Mouse (Mus musculus) heart, embryonic 11.5 days (tissue): ENCODE results near the gene Smtnl2. TPM values are rescaled to one million over a fixed set of nuclear protein-coding genes. Genes with fewer than 3 reads are reported as not detected.

Experiments used
- ATAC-seq: fragments of 200-750 bp; cut with Nextera tagmentation; replicated peaks from 2 replicates; pipeline ENCODE4 v1.8.0; 2017; ENCODE audit warnings: moderate library complexity; ENCODE audit not compliant: insufficient number of reproducible peaks, low FRiP score, low TSS enrichment
- H3K27ac ChIP-seq: fragments of 300-500 bp; sonication (generic); 2 replicates; pipeline ENCODE4 v1.5.1; 2014; ENCODE audit warnings: mild to moderate bottlenecking, low read depth, low read length
- H3K27me3 ChIP-seq: fragments of 300-500 bp; sonication (generic); 2 replicates; pipeline ENCODE4 v1.6.1; 2014; ENCODE audit warnings: mild to moderate bottlenecking, low read length, mixed read lengths; ENCODE audit not compliant: control insufficient read depth, insufficient read depth
- H3K36me3 ChIP-seq: fragments of 300-500 bp; sonication (generic); 2 replicates; pipeline ENCODE4 v1.6.1; 2014; ENCODE audit warnings: mild to moderate bottlenecking, low read length, moderate library complexity, mixed read lengths; ENCODE audit not compliant: control insufficient read depth, insufficient read depth
- H3K4me1 ChIP-seq: fragments of 300-500 bp; sonication (generic); 2 replicates; pipeline ENCODE4 v1.6.1; 2014; ENCODE audit warnings: low read length; ENCODE audit not compliant: control insufficient read depth, insufficient read depth
- H3K4me2 ChIP-seq: fragments of 300-500 bp; sonication (generic); 2 replicates; pipeline ENCODE4 v1.6.1; 2014; ENCODE audit warnings: mild to moderate bottlenecking, moderate library complexity
- H3K4me3 ChIP-seq: fragments of 300-500 bp; sonication (generic); 2 replicates; pipeline ENCODE4 v1.5.1; 2014; ENCODE audit warnings: low read depth, low read length
- H3K9ac ChIP-seq: fragments of 300-500 bp; sonication (generic); 2 replicates; pipeline ENCODE4 v1.6.1; 2014; ENCODE audit warnings: mild to moderate bottlenecking, low read depth, low read length, moderate library complexity
- H3K9me3 ChIP-seq: fragments of 300-500 bp; sonication (generic); replicated peaks from 2 replicates; pipeline ENCODE4 v1.6.1; 2016; ENCODE audit warnings: low read length; ENCODE audit not compliant: control insufficient read depth
- WGBS: fragments of 180-500 bp; shearing (Covaris S2); extraction: QIAGEN DNeasy Blood & Tissue Kit; methylation state at CpG from one replicate; pipeline ENCODE4 v1.1.7; 2014; ENCODE audit not compliant: insufficient replicate concordance; 5-methylcytosine and 5-hydroxymethylcytosine counted together
- polyA plus RNA-seq: library from polyadenylated mRNA; unstranded; fragments of >200 nt; fragmentation: Nextera tagmentation; extraction: Ambion mirVana; gene quantifications from 2 replicates; pipeline ENCODE4 v1.2.1, GENCODE M21; 2014

Smtnl2 gene
- polyA plus RNA-seq, 1 experiment from 2014 or later = 107 TPM

DNA sequence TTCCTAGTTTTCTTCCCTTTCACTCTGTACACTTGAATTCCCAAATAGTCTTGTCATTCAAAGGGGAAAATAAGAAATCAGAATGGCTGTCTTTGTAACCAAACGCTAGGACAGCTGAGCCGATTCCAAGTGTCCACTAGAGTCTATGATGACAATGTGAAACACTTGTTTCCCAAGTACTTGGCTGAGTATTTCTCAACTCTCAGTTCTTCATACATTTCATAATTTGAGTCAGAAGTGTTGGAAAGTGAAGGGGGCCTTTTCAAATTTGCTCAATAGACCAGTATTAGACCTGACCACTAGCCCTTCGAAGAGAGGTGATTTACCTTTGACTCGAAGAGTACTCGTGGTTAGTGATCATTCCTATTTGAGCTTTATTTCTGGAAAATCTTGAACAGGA, 47.0 kb downstream of the Smtnl2 start:
- no peaks in the 10 kb centered on the region; the same call in none of the 2 replicates for H3K4me1 ChIP-seq
- 90% methylated on average over 5 of the region's 5 CpGs for WGBS
- H3K9ac ChIP-seq = no peak overlapping the region
- no peak overlapping the region for H3K27ac ChIP-seq
- no peak overlapping the region for H3K4me2 ChIP-seq
- no peaks in the 10 kb centered on the region for H3K36me3 ChIP-seq
- no peak overlapping the region for H3K4me3 ChIP-seq
- no peaks in the 10 kb centered on the region for H3K9me3 ChIP-seq
- no peak for ATAC-seq
- no peaks in the 10 kb centered on the region for H3K27me3 ChIP-seq

DNA sequence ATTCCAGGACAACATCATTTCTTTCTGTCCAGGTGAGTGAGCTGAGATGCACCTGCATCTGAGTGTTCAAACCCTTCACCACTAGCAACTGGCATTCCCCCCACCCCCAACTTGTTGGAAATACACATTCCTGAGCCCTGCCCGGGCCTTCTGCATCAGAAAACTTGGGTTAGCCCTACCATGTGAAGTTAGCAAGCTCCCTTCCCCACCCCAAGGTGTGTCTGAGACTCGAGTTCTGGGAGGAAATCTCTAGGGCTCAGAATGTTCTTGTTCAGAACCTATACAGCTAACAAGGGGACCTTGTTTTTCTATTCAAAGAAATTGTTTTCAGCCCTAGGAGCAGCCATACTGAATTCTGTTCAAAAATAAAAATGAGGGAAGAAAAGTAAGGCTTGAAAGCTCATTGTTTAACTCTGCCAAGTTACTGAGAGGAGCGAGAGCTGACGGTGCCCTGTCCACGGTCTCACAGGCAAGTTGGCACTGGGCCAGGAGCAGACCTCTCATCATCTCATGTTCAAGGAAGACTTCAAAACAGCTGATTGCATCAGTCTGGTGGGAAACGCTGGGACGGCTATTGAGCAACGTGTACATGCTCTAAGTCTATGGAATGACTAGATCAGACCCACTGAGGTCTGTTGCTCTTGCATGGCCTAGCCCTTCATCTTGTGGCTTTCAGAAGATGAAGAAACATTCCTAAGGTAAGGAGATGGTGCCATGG, 47.8 kb downstream of the Smtnl2 start:
- no peak for ATAC-seq
- Histone ChIP-seq H3K4me3 (no peak overlapping the region), H3K9me3 (no peaks in the 10 kb centered on the region), H3K36me3 (no peaks in the 10 kb centered on the region), H3K4me1 (no peaks in the 10 kb centered on the region; the same call in 1 of the 2 replicates), H3K9ac (no peak overlapping the region), H3K4me2 (no peak overlapping the region), H3K27me3 (no peaks in the 10 kb centered on the region), H3K27ac (no peak overlapping the region)
- WGBS = 53% methylated on average over 8 of the region's 8 CpGs

GRCm38 (mm10) chr11:72362347-72362741, 49.2 kb downstream of the Smtnl2 start, which contains the start of gene Tekt1:
Gene Tekt1, minus strand, starts transcription at chr11:72362442.
- peak within 1 kb of the TSS; percentile 73 for H3K9ac ChIP-seq
- peak within 1 kb of the TSS; percentile 90 for H3K4me2 ChIP-seq
- no peaks in the 10 kb centered on the region for H3K36me3 ChIP-seq
- H3K9me3 ChIP-seq = no peaks in the 10 kb centered on the region
- no peaks in the 10 kb centered on the region for H3K27me3 ChIP-seq
- no peak for ATAC-seq
- H3K27ac ChIP-seq = no peak within 1 kb of the TSS
- WGBS = 36% methylated on average over 10 of the region's 10 CpGs
- H3K4me1 ChIP-seq = no peaks in the 10 kb centered on the region; the same call in 1 of the 2 replicates
- peak within 1 kb of the TSS; percentile 50 for H3K4me3 ChIP-seq

DNA sequence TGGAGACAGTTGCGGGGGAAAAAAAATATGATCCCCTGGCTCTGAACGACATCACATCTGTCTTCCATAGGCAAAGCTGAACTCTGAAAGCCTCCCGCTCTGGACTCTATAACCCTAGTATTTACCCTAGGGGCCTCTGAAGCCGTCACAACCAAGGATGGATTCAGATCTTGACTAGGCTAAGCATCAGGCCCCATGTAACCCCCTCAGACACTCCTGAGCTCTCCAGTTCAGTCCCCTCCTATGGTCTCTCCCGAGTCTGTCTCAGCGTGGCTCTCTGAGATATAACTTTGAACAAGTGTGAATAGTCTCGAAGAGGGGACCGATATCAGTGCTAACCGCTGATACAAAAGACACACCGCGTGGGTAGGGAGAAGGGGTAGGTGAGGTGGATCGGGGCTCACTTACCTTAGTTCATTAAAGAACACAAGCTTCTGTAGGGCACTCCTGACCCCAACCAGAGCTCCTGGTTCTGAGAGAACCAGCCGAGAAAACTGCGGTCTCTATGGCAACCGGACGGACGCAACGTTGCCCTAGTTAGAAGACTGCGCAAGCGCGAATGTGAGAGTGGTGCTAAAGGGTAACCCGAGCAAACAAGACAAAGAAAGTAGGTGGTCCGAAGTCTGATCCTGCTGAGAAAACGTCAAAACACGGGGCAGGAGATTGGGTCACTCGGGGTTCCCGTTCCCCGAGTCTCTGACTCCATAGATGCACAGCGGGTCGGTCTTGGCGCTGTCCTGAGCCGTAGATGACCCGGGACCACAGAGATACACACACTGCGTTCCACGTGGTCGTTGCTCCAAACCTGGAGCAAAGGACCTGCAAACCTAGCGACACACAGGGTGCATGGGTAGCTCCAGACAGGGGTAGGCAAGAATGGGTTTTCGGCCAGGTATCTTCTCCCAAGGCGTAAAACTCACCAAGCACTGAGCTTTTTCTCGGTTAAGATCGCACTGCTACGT, 49.8 kb downstream of the Smtnl2 start:
- Histone ChIP-seq H3K27ac (no peak overlapping the region), H3K9ac (peak overlapping the region; percentile 73), H3K4me1 (no peaks in the 10 kb centered on the region; the same call in 1 of the 2 replicates), H3K27me3 (no peaks in the 10 kb centered on the region), H3K4me3 (peak overlapping the region; percentile 50), H3K9me3 (no peaks in the 10 kb centered on the region), H3K36me3 (no peaks in the 10 kb centered on the region), H3K4me2 (peak overlapping the region; percentile 90)
- 10% methylated on average over 42 of the region's 42 CpGs for WGBS
- ATAC-seq = no peak

DNA sequence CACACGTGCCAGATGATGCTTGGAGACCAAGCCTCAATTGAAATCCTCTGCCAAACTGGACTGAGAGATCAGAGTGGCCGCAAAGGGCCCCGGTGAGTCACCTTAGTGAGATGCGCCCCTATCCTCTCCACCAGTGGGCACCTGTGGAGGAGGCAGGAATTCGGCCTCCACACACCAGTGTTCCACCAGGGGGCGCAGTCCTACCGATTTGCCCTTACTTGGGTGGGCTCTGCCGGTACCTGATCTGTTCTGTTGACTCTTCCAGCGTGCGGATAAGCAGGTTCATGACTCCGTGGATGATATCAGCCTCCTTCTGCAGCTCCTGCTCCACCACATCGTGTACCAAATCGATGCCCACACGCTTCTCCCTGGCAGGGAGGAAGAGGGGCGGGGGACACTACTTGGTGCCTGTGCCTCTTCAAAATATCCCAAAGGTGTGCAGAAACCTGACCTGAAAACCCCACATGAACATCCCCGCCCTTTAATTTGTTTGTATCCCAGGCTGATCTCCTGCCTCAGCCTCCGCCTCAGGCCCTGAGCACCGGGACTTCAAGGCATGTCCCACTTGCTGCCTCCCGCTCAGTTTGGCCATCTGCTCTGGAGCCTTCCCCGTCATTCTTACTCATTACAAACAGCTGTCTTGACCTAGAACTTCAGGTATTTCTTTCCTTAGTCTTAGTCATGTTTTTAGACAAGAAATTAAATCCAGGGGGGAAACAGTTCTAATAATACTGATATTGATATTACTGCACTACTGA, 56.4 kb downstream of the Smtnl2 start:
- Histone ChIP-seq H3K4me3 (no peak overlapping the region), H3K4me2 (peak overlapping the region; percentile 61), H3K9ac (no peak overlapping the region), H3K27ac (no peak overlapping the region), H3K4me1 (no peaks in the 10 kb centered on the region; the same call in 1 of the 2 replicates), H3K9me3 (no peaks in the 10 kb centered on the region), H3K36me3 (no peaks in the 10 kb centered on the region), H3K27me3 (no peaks in the 10 kb centered on the region)
- WGBS = 22% methylated on average over 20 of the region's 20 CpGs
- no peak for ATAC-seq

DNA sequence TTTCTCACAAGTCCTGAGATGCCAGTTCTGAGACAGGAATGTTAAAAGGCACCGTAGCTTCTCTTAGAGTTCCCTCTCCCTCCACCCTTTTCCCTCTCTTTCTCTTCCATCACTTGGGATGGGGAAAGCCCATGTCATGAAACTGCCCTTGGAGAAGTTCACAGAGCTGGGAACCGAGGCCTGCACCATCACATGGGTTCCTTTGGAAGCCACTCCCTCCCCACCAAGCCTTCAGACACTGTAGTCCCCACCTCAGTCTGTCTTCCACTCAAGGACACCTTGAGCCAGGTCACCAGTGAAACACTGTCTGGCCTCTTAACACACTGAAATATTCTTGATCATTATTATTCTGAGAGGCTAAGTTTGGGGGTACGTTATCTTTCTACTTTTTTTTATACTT, 58.3 kb downstream of the Smtnl2 start:
- 67% methylated on average over 3 of the region's 3 CpGs for WGBS
- no peak overlapping the region for H3K27ac ChIP-seq
- no peaks in the 10 kb centered on the region; the same call in 1 of the 2 replicates for H3K4me1 ChIP-seq
- no peak overlapping the region for H3K4me2 ChIP-seq
- no peak overlapping the region for H3K9ac ChIP-seq
- H3K9me3 ChIP-seq = no peaks in the 10 kb centered on the region
- no peak overlapping the region for H3K4me3 ChIP-seq
- H3K36me3 ChIP-seq = no peaks in the 10 kb centered on the region
- H3K27me3 ChIP-seq = no peaks in the 10 kb centered on the region
- ATAC-seq = no peak

DNA sequence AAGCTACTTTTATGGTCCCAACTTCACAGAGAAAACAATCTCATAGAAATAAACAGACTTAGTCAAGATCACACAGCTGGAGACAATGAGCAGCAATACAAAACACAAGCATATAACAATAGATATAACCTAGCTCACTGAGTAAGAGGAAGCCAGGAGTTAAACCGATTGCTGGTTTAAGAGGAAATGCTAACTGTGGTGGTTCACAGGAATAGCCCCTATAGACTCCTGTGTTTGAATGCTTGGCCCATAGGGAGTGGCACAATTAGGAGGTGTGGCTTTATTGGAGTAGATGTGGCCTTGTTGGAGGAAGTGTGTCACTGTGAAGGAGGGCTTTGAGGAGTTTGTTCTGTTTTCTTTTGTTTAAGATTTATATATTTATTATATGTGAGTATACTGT, 59.2 kb downstream of the Smtnl2 start:
- 76% methylated on average over 1 of the region's 1 CpGs for WGBS
- Histone ChIP-seq H3K27ac (no peak overlapping the region), H3K9me3 (no peaks in the 10 kb centered on the region), H3K4me1 (no peaks in the 10 kb centered on the region; the same call in 1 of the 2 replicates), H3K4me3 (no peak overlapping the region), H3K36me3 (no peaks in the 10 kb centered on the region), H3K27me3 (no peaks in the 10 kb centered on the region), H3K4me2 (no peak overlapping the region), H3K9ac (no peak overlapping the region)
- no peak for ATAC-seq

DNA sequence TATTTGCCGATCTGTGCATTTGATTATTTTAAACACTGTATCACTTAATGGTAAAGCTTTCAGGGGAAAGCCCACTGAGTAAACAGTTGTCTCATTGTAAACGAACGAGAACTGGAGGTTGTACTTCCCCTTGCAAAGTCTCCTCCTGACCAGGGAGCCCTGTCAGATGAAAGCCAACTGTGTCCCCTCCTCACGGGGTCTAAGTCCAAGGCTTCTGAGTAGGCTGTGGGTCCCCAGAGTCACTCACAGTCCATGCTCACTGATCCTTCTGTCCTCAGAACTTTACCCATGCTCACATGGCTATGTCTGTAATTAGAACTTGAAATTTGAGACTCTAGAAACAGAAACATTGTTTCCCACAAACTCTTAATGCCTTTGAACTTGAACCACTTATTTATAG, 61.9 kb downstream of the Smtnl2 start:
- no peak overlapping the region for H3K4me2 ChIP-seq
- H3K4me3 ChIP-seq = no peak overlapping the region
- H3K9me3 ChIP-seq = no peaks in the 10 kb centered on the region
- H3K4me1 ChIP-seq = no peaks in the 10 kb centered on the region
- H3K27me3 ChIP-seq = no peaks in the 10 kb centered on the region
- WGBS = 66% methylated on average over 4 of the region's 4 CpGs
- no peak for ATAC-seq
- H3K36me3 ChIP-seq = no peaks in the 10 kb centered on the region
- H3K9ac ChIP-seq = no peak overlapping the region
- H3K27ac ChIP-seq = no peak overlapping the region
